Mouse (Mus musculus) erythroblast, embryonic 14.5 days (primary cell): ENCODE measurements around the gene Letmd1.

Experiments
- GATA1 ChIP-seq: IDR thresholded peaks from 2 replicates; pipeline ENCODE4 v1.6.1; 2012; ENCODE audit warnings: low read length, inconsistent platforms, mixed read lengths
- TAL1 ChIP-seq: IDR thresholded peaks from 3 replicates; pipeline ENCODE4 v1.6.1; 2012; ENCODE audit warnings: low read length, inconsistent platforms, mixed read lengths

DNA sequence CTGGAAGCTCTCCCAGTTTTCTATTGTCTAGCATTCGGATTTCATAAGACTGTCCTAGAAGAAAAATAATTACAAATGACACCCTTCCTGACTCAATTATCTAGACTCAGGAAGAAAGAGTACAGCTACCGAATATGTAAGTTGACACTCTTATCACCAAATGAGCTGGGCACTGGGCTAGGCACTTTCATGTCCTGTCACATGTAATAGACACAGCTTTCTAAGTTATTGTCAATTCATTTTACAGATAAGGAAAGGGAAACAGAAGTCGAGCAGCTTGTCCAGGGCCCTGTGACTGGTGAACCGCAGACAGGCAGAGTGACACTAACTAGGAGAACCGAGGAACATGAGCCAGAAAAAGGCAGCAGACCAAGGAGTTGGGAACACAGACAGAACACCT lies 59.1 kb downstream of the Letmd1 start:
- TF ChIP-seq GATA1, result no peak
- TF ChIP-seq TAL1, result no peak
